Mouse (Mus musculus) ES-Bruce4 (cell line): Measurements from ENCODE around the gene Rai1.

ENCODE experiments used
- CTCF ChIP-seq: IDR thresholded peaks from one replicate; pipeline ENCODE4 v1.8.1; 2011; ENCODE audit warnings: low read depth, low read length
- EP300 ChIP-seq: IDR thresholded peaks from 2 replicates; pipeline ENCODE4 v1.6.1; 2011; ENCODE audit warnings: low read depth, low read length; ENCODE audit not compliant: insufficient read depth
- POLR2A ChIP-seq: IDR thresholded peaks from one replicate; pipeline ENCODE4 v1.8.1; 2011; ENCODE audit warnings: low read length; ENCODE audit not compliant: insufficient read depth

DNA sequence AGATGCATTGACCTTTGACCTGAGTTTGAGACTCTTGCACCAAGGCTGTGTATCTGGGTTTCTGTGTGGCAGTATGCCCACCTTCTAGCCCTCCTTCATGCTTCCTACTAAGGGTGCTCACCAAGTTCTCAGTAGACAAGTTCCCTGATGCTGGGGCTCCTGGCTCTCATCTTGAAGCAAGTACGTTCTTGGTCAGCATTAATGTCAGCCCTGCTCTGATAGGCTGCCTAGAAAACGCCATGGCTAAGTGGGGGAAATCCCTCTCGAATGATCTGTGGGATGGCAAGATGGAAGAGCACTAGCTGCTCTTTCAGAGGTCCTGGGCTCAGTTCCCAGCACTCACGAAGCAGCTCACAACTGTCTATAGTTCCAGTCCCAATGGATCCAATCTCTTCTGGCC is 2.8 kb upstream of the Rai1 start:
- TF ChIP-seq CTCF (no peak), POLR2A (no peak), EP300 (no peak)
